Mouse (Mus musculus) left cerebral cortex, postnatal 14 days (tissue): Measurements from ENCODE around the gene Fbxl5. TPM values are rescaled to one million over a fixed set of nuclear protein-coding genes. Genes with fewer than 3 reads are reported as not detected.

Experiments
- DNase-seq, 2 experiments: peaks; one replicate each; pipeline ENCODE4 v3.0.0; 2021 to 2022; ENCODE audit warnings: low spot score in 2 of 2, mixed read lengths in 1 of 2
- intact Hi-C: fragments of 180-260 bp; cut with DNase I; formaldehyde crosslinking; loops from one replicate; pipeline ENCODE4 v1.15.1; 2025
- total RNA-seq, 2 experiments: library from RNA; stranded (reverse); gene quantifications; 2 replicates each; pipeline ENCODE4 v1.2.3; 2021

Fbxl5 gene
- total RNA-seq, 2 experiments from 2014 or later = 76.6 to 83.0 TPM

DNA sequence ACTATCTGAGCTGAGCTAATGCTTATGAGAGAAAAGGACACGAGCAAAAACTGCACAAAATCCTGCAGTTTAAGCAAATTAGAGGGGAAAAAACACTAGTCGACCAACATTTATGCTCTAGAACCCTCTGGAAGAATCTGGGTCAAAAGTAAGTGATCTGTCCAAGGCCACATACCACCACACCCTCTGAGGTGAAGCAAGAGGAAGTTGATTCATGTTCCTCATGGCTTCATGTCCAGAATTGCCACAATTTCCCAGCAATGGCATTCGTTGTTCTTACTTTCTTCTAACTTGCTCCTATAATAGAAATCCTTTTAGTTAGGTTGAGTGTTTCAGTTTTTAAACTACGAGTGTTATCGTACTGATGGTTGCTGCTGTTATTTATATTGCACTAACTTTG is 21.9 kb downstream of the Fbxl5 start:
- DNase-seq = no peak
- intact Hi-C loops = no loop called here

DNA sequence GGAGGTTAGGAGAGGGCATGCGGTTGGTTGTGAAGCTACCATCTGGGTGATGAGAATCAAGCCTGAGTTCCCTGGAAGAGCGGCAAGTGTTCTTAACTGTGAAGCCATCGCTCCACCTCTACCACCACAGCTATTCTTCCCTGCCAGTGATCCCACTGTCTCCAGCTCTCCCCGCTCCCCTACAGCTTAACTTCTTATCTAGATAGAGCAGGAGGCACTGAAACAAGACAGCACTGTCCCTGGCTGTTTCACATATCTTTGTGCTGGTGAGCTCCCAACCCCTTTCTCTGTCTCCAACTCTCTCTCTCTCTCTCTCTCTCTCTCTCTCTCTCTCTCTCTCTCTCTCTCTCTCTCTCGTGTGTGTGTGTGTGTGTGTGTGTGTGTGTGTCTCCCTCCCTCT is 29.1 kb downstream of the Fbxl5 start:
- intact Hi-C loops = no loop called here
- no peak for DNase-seq

DNA sequence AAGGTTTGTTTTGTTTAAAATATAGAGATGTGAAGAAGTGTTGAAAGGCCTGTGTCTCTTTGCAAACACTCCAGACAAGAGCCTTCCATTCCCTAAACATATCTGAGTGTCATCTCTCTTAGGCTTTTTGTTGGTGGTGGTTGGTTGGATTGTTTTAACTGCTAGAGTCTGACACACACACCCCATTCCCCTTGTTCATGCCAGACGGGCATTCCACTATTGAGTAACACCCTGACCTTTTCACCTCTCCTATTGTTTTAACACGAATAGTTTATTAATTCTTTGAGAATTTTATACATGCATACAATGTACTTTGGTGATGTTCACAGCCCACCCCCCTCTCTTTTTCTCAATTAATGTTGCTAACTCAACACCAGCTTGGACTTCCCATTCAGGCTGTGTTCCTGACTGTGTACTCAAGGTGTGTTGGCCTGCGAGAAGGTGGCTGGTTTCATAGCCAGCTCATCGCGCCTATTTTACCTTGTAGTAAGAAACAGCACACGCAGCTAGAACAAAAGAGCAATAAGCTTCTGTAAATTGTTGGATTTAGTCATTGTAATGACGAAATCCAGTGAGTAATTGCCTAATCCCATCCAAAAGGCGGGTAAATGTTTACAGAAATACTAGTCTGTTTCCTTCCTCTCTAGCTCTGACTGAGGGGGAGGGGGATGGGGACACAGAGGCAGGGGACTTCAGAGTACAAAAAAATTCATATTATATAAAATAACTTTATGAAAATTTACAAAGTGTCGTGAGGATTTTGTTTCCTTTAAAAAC is 33.3 kb downstream of the Fbxl5 start:
- DNase-seq = no peak
- intact Hi-C loops = no loop called here

DNA sequence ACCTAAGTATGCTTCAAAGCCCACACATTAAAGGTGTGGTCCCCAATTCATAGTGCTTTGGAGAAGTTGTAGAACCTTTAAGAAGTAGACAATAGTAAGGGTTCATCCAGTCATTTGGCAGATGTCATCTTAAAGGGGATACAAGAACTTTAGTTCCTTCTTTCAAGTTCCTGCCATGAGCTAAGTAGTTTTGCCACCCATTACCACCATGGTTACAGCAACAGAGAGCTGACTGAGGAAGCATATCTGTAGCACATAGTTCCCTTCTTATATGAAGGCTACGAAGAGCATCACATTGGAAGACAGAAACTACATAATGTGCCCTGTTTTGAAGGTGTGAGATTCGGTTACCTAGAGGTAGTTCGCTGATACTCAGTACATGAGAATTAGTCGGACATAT is 34.8 kb downstream of the Fbxl5 start:
- DNase-seq = no peak
- intact Hi-C loops = no loop called here

DNA sequence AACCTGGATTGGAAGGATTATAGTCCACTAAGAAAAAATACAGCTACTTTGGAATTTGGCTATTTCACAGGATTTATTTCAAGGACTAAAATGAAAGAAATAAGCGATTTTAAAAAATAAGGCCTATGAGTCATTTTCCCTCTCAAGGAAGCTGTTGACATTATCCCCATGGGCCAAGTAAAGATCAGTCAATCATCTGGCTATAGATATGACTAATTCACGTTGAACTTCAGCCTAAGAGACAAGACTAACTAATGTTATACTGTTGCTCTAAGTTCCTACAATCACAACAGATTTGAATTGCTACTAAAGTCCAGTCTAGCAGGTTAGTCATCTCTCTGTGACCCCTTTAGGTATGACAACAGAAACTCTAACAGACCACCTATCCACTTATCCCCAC is 37.4 kb downstream of the Fbxl5 start:
- no peak for DNase-seq
- intact Hi-C loops = no loop called here

DNA sequence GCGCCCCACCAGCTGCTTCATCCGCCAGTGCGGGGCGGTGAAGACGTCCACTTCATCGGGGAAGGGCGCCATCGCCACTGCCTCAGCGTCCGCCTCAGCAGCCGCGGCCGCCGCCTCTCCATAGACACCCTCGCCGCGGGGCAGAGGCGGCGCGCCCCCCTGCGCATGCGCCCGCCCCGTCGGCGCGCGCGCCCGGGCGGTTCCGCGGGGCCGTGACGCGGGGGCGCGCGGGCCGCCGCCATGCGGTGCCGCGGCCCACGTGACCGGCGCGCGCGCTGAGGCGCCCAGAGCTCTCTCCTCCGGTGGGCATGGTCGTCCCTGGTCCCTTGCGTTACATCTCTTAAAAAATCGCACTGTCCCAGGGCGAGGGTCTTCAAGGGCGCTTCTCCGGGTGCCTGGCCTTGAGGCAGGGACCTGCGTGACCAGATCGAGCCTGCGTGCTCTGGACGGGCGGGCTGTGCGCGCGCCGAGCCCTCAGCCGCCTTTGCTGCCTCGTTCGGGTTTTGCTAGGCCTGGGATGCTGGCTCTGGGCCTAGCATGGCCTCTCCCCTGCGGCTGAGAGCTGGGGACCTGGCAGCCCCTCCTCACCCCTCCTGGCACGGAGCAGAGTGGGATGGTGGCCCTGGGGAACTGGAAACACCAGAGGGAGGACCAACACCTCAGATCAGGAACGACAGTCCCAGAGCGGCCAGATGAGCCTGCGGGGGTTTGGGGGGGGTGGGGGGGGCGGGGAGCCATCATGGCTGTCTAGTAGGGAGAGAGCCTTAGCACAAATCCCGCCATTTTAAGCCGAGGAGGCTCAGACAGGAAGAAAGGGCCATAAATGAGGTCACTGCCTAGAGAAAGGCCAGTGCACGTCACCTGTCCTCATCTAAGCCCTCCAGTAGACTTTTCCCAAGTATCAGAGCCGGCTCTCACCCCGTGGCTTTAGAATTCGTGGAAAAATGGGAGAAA is 39.2 kb downstream of the Fbxl5 start:
- intact Hi-C loops = no loop called here
- peak; percentile 69 to 78 for DNase-seq

DNA sequence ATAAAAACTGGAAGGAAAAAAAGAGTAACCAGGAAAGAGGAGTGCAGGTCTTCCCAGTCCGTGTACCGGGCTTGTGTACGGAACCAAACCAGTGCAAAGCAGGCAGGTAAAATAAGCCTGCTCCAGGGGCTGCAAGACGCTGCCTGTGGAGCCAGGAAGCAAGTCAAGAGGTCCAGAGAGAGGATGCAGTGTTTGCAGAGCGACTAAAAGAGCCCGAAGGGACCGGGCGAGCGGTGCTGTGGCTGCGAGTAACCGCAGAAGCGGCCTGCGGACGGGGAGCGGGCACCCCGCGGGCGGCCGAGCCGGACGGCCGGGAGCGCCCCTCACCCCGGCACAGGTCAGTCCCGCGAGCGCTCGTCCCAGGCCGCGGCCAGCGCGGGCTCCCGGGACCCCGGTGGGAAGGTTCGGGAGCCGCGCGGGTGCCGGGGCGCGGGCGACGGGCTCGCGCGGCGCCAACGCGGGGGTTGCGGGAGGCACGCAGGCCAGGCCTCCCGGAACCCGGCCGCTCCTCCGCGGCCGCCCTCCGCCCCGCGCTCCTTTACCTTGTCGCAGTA is 39.9 kb downstream of the Fbxl5 start:
- DNase-seq = peak; percentile 3 to 20
- intact Hi-C loops = no loop called here

DNA sequence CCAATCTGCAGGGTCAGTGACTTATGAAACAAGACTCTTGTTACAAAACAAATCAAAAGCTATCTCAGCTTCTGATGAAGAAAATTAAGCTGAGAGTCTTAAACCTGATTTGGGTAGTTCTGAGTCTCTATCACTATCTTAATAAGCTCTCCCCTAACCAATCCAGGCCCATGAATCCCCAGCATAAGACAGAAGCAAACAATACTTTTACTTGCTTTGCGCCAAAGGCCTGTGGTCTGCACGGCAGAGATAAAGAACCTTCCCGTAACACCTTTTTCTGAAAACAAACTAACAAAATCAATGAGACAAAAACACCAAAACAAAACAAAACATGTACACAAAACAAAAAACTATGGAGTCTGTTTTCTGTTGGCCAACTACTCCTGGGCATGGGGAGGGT is 42.9 kb downstream of the Fbxl5 start:
- DNase-seq = no peak
- intact Hi-C loops = no loop called here

DNA sequence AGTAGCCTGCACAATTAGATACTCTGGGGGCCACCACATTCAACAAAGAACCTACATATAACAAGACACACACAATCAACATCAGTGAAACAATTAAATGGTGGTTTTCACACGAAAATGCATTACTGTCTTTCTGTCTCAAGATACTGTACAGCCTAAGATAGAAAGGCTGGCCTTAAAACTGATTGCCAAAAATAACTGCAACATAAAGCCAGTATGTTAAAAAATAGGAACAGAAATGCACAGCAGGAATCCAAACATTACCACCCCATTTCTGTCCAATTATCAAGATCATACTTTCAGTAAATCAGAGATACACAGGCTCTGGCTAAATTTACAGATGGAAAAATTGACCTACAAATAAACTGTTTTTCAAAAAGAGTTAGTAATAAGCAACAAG is 44.4 kb downstream of the Fbxl5 start:
- DNase-seq = no peak
- intact Hi-C loops = no loop called here

DNA sequence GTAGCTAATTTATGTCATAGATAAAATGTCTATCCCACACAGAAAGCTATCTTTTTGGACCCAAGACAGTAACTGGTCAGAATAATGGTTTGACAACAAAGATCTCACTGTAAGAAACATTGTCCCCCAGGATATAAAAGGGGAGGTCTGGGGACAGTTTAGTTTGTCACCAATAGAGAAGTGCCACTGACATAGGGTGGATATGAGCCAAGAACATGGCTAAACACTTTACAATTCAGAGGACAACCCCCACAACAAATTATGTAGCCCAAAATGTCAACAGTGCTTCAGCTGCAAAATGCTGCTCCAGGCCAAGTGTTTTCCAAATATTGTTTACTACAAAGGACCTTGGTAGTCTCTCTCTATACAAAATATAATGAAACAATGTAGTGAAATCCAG is 45.0 kb downstream of the Fbxl5 start:
- intact Hi-C loops = no loop called here
- no peak for DNase-seq

DNA sequence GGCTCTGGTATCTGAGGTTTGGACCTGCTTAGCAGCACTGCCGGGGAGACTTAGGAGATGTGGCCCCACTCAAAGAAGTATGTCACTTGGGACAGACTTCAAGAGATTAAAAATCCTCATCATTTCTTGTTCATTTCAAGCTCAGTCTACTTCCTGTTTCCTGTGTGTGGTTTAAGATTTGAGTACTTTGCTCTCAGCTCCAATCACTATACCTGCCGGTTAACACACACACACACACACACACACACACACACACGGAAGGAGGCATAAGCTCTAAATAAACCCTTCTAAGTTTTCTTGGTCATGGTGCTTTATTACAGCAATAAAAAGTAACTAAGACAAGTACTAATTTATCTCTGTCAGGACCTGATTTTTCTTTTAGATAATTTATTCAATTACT is 49.9 kb downstream of the Fbxl5 start:
- intact Hi-C loops = no loop called here
- DNase-seq = no peak

DNA sequence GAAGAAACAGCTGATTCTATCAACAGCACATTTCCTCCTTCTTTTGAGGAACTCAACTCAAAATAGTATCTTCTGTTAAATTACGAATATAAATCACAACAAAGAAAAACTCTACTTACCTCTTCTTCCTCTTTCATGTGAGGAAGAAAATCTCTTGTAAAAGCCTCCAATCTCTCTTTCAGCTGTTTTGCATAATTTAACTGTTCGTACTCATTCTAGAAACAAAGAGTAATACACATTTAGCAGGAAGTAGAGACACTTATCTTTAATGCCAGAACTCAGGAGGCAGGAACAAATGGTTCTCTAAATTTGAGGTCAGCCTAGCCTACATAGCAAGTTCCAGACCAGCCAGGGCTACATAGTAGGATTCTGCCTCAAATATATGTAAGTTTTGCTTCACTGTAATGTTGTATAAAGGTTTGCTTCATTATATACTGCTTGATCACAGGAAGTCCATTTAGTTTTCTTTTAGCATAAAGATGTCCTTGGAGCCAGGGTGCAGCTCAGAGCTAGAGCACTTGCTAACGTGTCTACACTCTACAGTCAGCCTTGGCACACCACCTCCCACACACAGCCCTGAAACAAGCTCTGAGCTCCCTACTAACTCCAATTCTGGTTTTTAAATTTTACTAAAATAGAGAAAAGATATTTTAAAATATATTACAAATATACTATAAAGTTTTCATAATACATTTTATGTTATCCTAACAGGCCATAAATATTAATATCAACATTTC is 50.7 kb downstream of the Fbxl5 start:
- DNase-seq = peak in 1 of 2 experiments; percentile 12
- intact Hi-C loops = no loop called here

DNA sequence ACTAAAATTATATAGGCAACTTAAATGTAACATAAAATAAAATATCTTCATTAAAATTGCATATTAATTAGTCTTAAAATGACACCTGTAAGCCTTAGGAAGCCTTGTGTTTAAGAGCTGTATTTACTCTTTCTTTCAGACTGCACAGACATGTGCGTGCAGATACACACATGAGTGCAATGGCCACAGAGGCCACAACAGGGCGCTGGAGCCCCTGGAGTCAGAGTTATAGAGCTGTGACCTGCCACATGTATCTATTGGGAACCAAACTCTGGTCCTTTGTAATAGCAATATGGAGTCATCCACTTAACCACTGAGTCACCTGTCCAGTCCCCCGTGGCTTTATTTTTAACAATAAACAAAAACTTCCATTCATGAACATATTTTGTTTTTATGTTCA is 72.3 kb downstream of the Fbxl5 start:
- intact Hi-C loops = no loop called here
- no peak for DNase-seq

DNA sequence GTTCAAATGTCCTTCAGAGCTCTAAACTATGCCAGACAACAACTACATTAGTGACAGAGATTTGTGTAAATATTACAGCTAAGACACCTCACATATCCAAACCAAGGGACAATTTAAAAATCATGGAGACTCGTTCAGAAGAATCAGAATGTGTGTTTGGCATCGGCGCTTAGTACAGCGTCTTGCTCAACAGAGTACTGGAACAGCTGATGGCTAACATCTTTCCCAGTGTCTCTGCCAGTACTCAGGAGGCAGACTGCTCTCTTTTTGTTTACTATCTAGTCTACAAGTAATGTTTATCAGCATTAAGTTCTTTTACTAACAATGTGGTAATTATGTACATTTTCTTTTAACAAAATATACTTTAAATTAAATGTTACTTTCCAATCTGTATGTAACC is 73.4 kb downstream of the Fbxl5 start:
- intact Hi-C loops = no loop called here
- no peak for DNase-seq

DNA sequence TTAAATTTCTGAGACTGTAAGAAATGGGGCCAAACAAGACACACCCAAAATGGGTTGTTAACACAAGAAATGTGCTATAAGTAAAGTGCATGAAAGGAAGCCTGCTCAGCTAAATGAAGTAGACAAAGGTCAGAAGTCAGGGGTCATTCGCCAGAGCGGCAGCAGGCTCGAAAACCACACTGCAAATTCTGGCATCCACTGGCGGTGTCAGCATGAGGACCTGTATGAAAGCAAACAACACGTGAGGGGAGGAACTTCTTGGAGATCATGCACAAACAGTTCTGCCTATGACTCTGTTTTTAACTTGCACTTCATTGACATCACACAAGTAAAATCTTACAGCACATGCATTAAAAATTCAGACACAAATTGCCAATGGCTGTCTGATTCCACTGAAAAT is 76.3 kb downstream of the Fbxl5 start:
- DNase-seq = no peak
- intact Hi-C loops = no loop called here

DNA sequence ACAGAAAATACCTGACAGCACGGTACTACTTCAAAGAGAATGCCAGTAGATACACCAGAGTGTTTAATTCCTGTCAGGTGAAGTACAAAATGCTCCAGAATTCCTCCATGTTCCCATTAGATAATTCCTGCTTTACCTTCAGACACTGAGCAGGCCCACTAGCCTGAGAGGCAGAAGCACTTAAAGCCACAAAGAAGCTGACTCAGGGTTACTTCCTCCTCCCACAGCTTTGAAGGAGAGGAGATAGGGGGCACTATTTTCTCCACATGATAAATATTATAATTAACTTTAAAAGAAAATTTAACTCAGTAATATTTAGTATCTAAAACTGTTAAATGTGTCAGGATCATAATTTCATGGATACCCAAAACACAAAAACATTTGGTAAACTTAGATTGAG is 77.3 kb downstream of the Fbxl5 start:
- no peak for DNase-seq
- intact Hi-C loops = no loop called here

DNA sequence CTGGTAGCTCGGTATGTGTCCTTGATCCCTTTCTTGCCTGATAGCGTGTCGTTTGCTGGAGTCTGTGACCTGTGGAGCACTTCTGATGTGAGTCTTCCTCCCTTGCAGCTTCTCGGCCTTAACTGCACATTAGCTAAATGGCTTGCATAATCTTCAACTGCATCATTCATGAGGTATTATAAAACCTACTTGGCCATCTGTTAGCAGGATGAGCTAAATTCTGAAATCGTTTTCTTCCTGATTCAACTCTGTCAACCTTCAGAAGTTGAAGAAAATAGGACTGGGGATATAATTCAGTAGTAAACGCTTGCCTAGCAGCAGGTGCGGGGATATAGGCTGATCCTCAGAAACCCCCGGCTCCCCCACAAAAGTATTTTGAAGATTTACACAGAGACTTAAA is 89.1 kb downstream of the Fbxl5 start:
- intact Hi-C loops = no loop called here
- DNase-seq = peak; percentile 8 to 50

DNA sequence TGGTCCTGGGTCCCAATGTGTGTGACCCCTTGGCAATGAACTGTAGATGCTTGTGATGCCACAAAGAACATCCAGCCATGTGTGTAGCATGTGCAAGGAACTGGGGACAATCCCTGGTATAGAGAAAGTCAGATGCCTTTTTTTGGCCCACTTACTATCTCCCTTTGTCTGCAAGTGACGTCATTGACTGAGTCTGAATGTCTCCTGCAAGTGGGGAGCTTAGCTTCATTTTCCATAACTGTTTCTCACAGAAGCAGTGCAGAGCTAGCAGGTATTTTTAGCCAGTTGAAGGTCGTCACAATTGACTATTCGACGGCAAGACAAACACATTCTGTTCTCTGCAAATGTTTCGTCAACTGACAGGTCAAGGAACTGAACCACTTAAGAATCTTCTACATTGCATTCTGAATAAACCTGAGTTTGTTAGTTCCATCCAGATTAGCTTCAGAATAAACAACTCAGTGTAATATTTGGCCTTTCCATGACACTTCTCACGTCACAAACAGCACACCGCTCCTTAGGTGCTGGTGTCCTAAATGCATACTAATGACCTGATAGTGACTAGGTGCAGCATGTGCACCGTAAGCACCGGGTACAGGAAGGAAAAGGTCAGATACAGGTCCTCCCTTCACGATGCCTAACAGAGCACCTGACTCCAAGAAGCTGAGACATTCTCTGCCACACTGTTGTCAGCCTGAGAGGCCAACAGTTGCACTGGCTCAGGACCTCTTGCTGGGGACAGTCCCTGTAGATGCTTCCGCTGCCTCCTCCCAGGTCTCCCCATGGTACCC is 92.9 kb downstream of the Fbxl5 start:
- DNase-seq = peak; percentile 12 to 26
- intact Hi-C loops = no loop called here

DNA sequence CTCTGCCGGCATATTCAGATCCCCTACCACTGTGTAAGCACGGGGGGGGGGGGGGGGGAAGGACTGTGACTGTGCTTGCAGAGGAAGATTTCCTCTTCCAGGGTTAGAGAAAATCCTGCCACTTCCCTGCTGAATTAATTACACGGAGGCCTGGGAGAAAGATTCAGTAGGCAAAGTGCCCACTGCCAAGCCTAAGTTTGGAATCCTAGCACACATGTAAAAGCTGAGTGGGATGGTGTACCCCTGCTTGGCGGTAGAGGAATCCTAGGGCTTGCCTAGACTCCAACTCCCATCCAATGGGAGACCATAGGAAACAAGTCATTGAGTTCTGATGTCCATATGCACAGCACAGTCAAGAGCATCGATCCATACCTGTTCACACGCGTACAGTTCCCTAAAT is 97.6 kb downstream of the Fbxl5 start:
- intact Hi-C loops = no loop called here
- DNase-seq = peak; percentile 25 to 27
